Mouse (Mus musculus) ES-Bruce4 (cell line): ENCODE results near the gene Pde6d.

ENCODE experiments used
- CTCF ChIP-seq: IDR thresholded peaks from one replicate; pipeline ENCODE4 v1.8.1; 2011; ENCODE audit warnings: low read depth, low read length
- EP300 ChIP-seq: IDR thresholded peaks from 2 replicates; pipeline ENCODE4 v1.6.1; 2011; ENCODE audit warnings: low read depth, low read length; ENCODE audit not compliant: insufficient read depth
- POLR2A ChIP-seq: IDR thresholded peaks from one replicate; pipeline ENCODE4 v1.8.1; 2011; ENCODE audit warnings: low read length; ENCODE audit not compliant: insufficient read depth

GRCm38 (mm10) chr1:86630527-86630926 is 48.1 kb upstream of the Pde6d start:
- TF ChIP-seq CTCF: no peak
- no peak for TF ChIP-seq POLR2A
- no peak for TF ChIP-seq EP300
